Mouse (Mus musculus) kidney, postnatal 25 days (tissue): ENCODE data around the gene Dusp9.

ENCODE experiments used
- DNase-seq, 2 experiments: peaks; one replicate each; pipeline ENCODE4 v3.0.0; 2021; ENCODE audit warnings: mixed read lengths in 2 of 2

The Dusp9 gene

GRCm38 (mm10) chrX:73672031-73672431 lies 32.8 kb downstream of the Dusp9 start:
- DNase-seq: peak; percentile 70 to 76

- peak; percentile 86 to 90 for DNase-seq
Measured at GRCm38 (mm10) chrX:73672879-73673618, 33.8 kb downstream of the Dusp9 start, which contains the start of gene Slc6a8. Gene Slc6a8 (plus strand): TSS chrX:73673150.

GRCm38 (mm10) chrX:73673619-73673967 lies 34.4 kb downstream of the Dusp9 start:
- DNase-seq: no peak

- DNase-seq: peak; percentile 60 to 89
Measured at GRCm38 (mm10) chrX:73673968-73674661, 34.9 kb downstream of the Dusp9 start.

DNA sequence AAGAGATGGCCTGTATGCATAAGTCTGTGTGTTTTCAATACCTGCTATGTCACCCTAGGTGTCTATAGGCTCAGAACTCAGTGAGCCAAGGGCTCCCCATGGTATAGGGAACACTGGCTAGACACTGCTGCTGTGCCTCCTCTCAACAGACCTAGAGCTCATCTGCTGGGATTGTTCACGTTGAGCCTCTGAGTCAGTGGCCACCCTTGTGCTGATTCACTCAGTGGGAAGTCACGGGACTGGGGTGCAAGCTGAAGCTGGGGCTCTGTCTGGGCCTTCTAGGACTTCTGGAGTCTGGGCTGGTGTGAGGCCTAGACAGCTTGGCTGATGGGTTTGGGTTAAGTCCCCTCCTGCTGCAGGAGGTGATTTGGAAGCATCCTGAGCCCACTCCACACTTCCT lies 36.0 kb downstream of the Dusp9 start:
- no peak for DNase-seq

DNA sequence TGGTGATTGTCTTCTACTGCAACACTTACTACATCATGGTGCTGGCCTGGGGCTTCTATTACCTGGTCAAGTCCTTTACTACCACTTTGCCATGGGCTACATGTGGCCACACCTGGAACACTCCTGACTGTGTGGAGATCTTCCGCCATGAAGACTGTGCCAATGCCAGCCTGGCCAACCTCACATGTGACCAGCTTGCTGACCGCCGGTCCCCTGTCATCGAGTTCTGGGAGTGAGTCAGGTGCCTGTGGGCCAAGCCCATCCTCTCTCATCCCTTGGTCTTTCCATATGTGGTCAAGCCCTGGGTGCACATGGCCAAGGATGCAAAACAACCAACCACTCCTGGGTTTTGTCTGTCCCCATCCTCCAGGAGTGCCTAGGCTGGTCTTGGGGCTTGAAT lies 37.4 kb downstream of the Dusp9 start:
- DNase-seq: no peak

DNA sequence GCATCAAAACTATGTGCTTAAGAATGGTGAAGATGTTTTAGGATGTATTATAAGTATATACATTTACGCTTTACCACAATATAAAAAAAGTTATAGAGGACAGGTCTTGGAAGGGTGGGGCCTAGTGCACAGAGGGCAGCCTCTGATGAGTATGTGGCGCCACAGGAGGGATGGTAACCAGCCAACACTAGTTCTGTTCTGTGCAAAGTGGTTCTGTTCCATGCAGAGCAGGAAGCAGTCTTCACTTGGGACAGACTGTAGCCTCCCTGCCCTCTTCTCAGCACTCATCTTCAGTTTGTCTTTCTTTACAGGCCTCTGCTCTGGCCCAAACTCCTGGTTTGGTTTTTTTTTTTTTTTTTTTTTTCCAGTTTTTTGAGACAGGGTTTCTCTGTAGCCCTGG lies 44.9 kb downstream of the Dusp9 start:
- DNase-seq: no peak

GRCm38 (mm10) chrX:73684978-73685377 lies 45.8 kb downstream of the Dusp9 start:
- peak; percentile 11 to 63 for DNase-seq

DNA sequence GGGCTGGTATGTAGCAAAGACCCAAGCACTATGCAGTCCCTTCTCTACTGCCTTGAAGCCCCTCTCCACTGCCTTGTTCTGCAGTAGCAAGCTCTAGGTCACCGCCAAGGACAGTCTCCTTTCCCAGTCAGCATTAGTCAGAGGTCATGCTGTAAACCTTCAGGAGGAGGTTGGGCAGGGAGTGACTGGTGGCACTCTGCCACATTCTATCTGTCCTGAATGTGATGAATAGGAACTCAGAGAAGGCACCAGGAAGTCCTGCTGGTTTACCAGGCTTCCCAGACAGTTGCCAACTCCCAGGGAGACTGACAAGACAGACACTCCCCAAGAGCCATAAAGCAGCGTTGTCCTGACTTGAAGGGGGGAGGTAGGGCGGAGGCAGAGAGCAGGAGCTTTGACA lies 46.4 kb downstream of the Dusp9 start:
- DNase-seq: peak; percentile 64 to 82

DNA sequence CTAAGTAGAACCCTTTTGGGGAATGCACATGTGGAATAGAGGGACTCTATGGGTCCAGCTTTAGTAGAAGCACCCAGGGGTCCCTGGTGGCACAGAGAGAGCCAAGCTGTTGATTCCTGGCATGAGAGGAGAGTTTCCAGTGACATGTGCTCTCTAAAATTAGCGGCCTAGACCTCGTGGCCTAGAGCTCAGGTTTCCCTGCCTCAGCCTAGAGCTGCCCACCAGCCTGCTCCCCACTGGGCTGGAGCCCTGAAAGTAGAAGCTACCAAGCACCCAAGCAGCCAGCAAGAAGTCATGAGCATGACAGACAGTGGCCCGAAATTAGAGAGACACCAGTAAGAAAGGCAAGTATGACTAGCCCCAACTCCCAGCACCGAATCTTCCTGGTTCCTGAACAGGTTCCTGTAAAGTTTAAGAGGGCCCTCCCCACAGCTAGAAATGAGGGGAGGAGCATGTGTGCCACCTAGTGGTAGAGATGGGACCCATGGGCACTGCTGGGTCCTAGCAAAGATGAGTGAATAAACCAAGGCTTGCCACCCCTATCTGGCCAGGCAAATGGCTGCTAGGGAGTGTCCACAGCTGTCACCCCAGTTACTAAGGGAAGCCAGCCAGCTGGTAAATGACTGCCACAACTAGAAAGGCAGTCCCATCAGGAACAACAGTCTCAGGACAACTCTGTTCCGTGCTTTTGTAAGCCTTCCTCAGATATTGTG lies 51.9 kb downstream of the Dusp9 start:
- DNase-seq: peak; percentile 63 to 67
